Mouse (Mus musculus) neural tube, embryonic 11.5 days (tissue): ENCODE results near the gene Tuba3b. TPM values are rescaled to one million over a fixed set of nuclear protein-coding genes. Genes with fewer than 3 reads are reported as not detected.

ENCODE experiments used
- ATAC-seq: fragments of 200-750 bp; cut with Nextera tagmentation; 2 replicates; pipeline ENCODE4 v1.8.0; 2017; ENCODE audit warnings: moderate number of reproducible peaks, mild to moderate bottlenecking, moderate TSS enrichment, moderate library complexity; ENCODE audit not compliant: insufficient read depth, low FRiP score, low TSS enrichment
- DNase-seq: peaks from one replicate; pipeline ENCODE4 v3.0.0-alpha.2; 2015; ENCODE audit warnings: low spot score
- H3K27ac ChIP-seq: fragments of 300-500 bp; sonication (generic); 2 replicates; pipeline ENCODE4 v1.5.1; 2014; ENCODE audit warnings: low read depth, mild to moderate bottlenecking, low read length
- H3K27me3 ChIP-seq: fragments of 300-500 bp; sonication (generic); 2 replicates; pipeline ENCODE4 v1.6.1; 2014; ENCODE audit warnings: mild to moderate bottlenecking, low read length, mixed read lengths; ENCODE audit not compliant: control insufficient read depth, insufficient read depth
- H3K36me3 ChIP-seq: fragments of 300-500 bp; sonication (generic); 2 replicates; pipeline ENCODE4 v1.6.1; 2014; ENCODE audit warnings: mild to moderate bottlenecking, low read length, moderate library complexity, mixed read lengths; ENCODE audit not compliant: control insufficient read depth, insufficient read depth
- H3K4me1 ChIP-seq: fragments of 300-500 bp; sonication (generic); 2 replicates; pipeline ENCODE4 v1.6.1; 2014; ENCODE audit warnings: low read length, mixed read lengths; ENCODE audit not compliant: control insufficient read depth, insufficient read depth
- H3K4me2 ChIP-seq: fragments of 300-500 bp; sonication (generic); 2 replicates; pipeline ENCODE4 v1.6.1; 2014; ENCODE audit warnings: low read depth, mild to moderate bottlenecking, moderate library complexity
- H3K4me3 ChIP-seq: fragments of 300-500 bp; sonication (generic); 2 replicates; pipeline ENCODE4 v1.5.1; 2014; ENCODE audit warnings: low read depth, low read length
- H3K9ac ChIP-seq: fragments of 300-500 bp; sonication (generic); 2 replicates; pipeline ENCODE4 v1.6.1; 2014; ENCODE audit warnings: mild to moderate bottlenecking, low read length
- H3K9me3 ChIP-seq: fragments of 300-500 bp; sonication (generic); 2 replicates; pipeline ENCODE4 v1.6.1; 2016; ENCODE audit warnings: low read length; ENCODE audit not compliant: control insufficient read depth
- WGBS: fragments of 180-500 bp; shearing (Covaris S2); extraction: QIAGEN DNeasy Blood & Tissue Kit; methylation state at CpG from one replicate; pipeline ENCODE4 v1.1.7; 2014; 5-methylcytosine and 5-hydroxymethylcytosine counted together
- polyA plus RNA-seq: library from polyadenylated mRNA; unstranded; fragments of >200 nt; fragmentation: Nextera tagmentation; extraction: Ambion mirVana; gene quantifications from 2 replicates; pipeline ENCODE4 v1.2.1, GENCODE M21; 2014

Gene Tuba3b
- polyA plus RNA-seq, 1 experiment from 2014 or later, result not detected

GRCm38 (mm10) chr6:145581366-145582170, 34.0 kb upstream of the Tuba3b start:
- no peak for ATAC-seq
- Histone ChIP-seq H3K4me2 (no peak overlapping the region), H3K36me3 (no peaks in the 10 kb centered on the region), H3K4me3 (no peak overlapping the region), H3K9ac (no peak overlapping the region), H3K27me3 (no peaks in the 10 kb centered on the region), H3K27ac (no peak overlapping the region), H3K4me1 (peaks cover 3% of the 10 kb centered on the region), H3K9me3 (no peaks in the 10 kb centered on the region)
- WGBS, result 72% methylated on average over 10 of the region's 10 CpGs
- no peak for DNase-seq

GRCm38 (mm10) chr6:145585052-145585973, 30.2 kb upstream of the Tuba3b start:
- WGBS, result 82% methylated on average over 21 of the region's 21 CpGs
- no peak overlapping the region for H3K4me2 ChIP-seq
- H3K9ac ChIP-seq, result no peak overlapping the region
- no peaks in the 10 kb centered on the region; the same call in 1 of the 2 replicates for H3K4me1 ChIP-seq
- no peaks in the 10 kb centered on the region for H3K36me3 ChIP-seq
- DNase-seq (no peak), ATAC-seq (no peak)
- H3K9me3 ChIP-seq, result no peaks in the 10 kb centered on the region
- no peak overlapping the region for H3K27ac ChIP-seq
- H3K4me3 ChIP-seq, result no peak overlapping the region
- no peaks in the 10 kb centered on the region for H3K27me3 ChIP-seq

- Histone ChIP-seq H3K27me3 (no peaks in the 10 kb centered on the region), H3K9ac (no peak overlapping the region), H3K9me3 (no peaks in the 10 kb centered on the region), H3K36me3 (no peaks in the 10 kb centered on the region), H3K27ac (no peak overlapping the region), H3K4me3 (no peak overlapping the region), H3K4me1 (peaks cover 11% of the 10 kb centered on the region; the same call in 1 of the 2 replicates), H3K4me2 (no peak overlapping the region)
- WGBS, result 79% methylated on average over 11 of the region's 11 CpGs
- DNase-seq, result no peak
- ATAC-seq, result no peak
Measured at GRCm38 (mm10) chr6:145590501-145591293, 24.9 kb upstream of the Tuba3b start.

GRCm38 (mm10) chr6:145591578-145591977, 24.0 kb upstream of the Tuba3b start:
- WGBS, result 77% methylated on average over 1 of the region's 1 CpGs

GRCm38 (mm10) chr6:145592036-145592435, 23.5 kb upstream of the Tuba3b start:
- Histone ChIP-seq H3K9me3 (no peaks in the 10 kb centered on the region), H3K4me3 (no peak overlapping the region), H3K27ac (no peak overlapping the region), H3K9ac (no peak overlapping the region), H3K36me3 (no peaks in the 10 kb centered on the region), H3K4me2 (no peak overlapping the region), H3K27me3 (no peaks in the 10 kb centered on the region), H3K4me1 (peaks cover 11% of the 10 kb centered on the region; the same call in 1 of the 2 replicates)
- ATAC-seq (no peak), DNase-seq (no peak)
- 68% methylated on average over 6 of the region's 6 CpGs for WGBS

More at GRCm38 (mm10) chr6:145591578-145591977, 24.0 kb upstream of the Tuba3b start:
- no peak overlapping the region for H3K9ac ChIP-seq
- no peaks in the 10 kb centered on the region for H3K9me3 ChIP-seq
- no peaks in the 10 kb centered on the region for H3K27me3 ChIP-seq
- no peak overlapping the region for H3K4me2 ChIP-seq
- no peak for DNase-seq
- no peak overlapping the region for H3K4me3 ChIP-seq
- H3K27ac ChIP-seq, result no peak overlapping the region
- peaks cover 11% of the 10 kb centered on the region; the same call in 1 of the 2 replicates for H3K4me1 ChIP-seq
- no peak for ATAC-seq
- H3K36me3 ChIP-seq, result no peaks in the 10 kb centered on the region

- Histone ChIP-seq H3K36me3 (no peaks in the 10 kb centered on the region), H3K9me3 (no peaks in the 10 kb centered on the region), H3K4me2 (no peak overlapping the region), H3K9ac (no peak overlapping the region), H3K27ac (no peak overlapping the region), H3K4me1 (peaks cover 11% of the 10 kb centered on the region; the same call in 1 of the 2 replicates), H3K27me3 (no peaks in the 10 kb centered on the region), H3K4me3 (no peak overlapping the region)
- DNase-seq (no peak), ATAC-seq (no peak)
- WGBS, result 44% methylated on average over 8 of the region's 8 CpGs
Measured at GRCm38 (mm10) chr6:145592531-145592998, 23.0 kb upstream of the Tuba3b start.

- Histone ChIP-seq H3K36me3 (no peaks in the 10 kb centered on the region), H3K27me3 (no peaks in the 10 kb centered on the region), H3K9ac (no peak overlapping the region), H3K27ac (no peak overlapping the region), H3K4me1 (peaks cover 12% of the 10 kb centered on the region; the same call in 1 of the 2 replicates), H3K4me2 (no peak overlapping the region), H3K9me3 (no peaks in the 10 kb centered on the region), H3K4me3 (no peak overlapping the region)
- 63% methylated on average over 7 of the region's 7 CpGs for WGBS
- DNase-seq (no peak), ATAC-seq (no peak)
Measured at GRCm38 (mm10) chr6:145593991-145594390, 21.6 kb upstream of the Tuba3b start.

- H3K9ac ChIP-seq, result no peak overlapping the region
- DNase-seq (no peak), ATAC-seq (no peak)
- 84% methylated on average over 4 of the region's 4 CpGs for WGBS
- no peak overlapping the region for H3K27ac ChIP-seq
- H3K4me2 ChIP-seq, result no peak overlapping the region
- H3K4me1 ChIP-seq, result peaks cover 10% of the 10 kb centered on the region; the same call in 1 of the 2 replicates
- H3K36me3 ChIP-seq, result no peaks in the 10 kb centered on the region
- H3K27me3 ChIP-seq, result no peaks in the 10 kb centered on the region
- H3K4me3 ChIP-seq, result no peak overlapping the region
- no peaks in the 10 kb centered on the region for H3K9me3 ChIP-seq
Measured at GRCm38 (mm10) chr6:145595905-145596304, 19.7 kb upstream of the Tuba3b start.
